Comparison of ENCODE assay signal across 26 mouse cellular contexts in the genomic region with DNA sequence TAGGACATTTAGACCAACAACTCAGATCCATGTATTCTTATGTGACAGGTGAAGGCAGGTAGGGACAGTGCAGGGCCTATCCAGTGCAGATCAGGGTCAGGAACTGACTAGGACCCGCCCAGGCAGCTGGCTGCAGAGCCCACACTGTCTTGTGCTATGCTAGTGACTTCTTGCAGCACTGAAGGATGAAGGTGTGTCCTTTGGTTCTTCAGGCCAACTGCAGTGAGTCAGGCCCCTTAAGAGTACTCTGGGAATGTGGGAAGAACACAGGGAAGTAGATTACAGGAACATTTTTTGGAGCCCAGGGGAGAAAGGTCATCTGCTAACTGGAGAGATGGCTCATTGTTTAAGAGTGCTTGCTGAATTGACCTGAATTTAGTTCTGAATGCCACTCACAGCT. TPM values are rescaled to one million over a fixed set of nuclear protein-coding genes. Genes with fewer than 3 reads are reported as not detected.
DNase-seq lines count a peak whose midpoint lies in the region; ATAC-seq and TF ChIP-seq lines count a peak whose summit lies in the region.
"Had no signal": no experiment of that assay in that cellular context is flagged by ENCODE, and none has a peak within 500 bp of the region (broad histone marks: within the 10 kb centered on the region; RNA-seq: fewer than 3 reads in every experiment).

No protein-coding gene starts in this region.

- H3K4me3 ChIP-seq in liver, embryonic 13.5 days (replicated peaks) = no peak overlapping the region
- H3K4me3 ChIP-seq in liver, postnatal 0 days (ENCODE audit: low read depth, low read length) = no peak overlapping the region
- H3K4me3 ChIP-seq in intestine, embryonic 15.5 days (replicated peaks) = no peak overlapping the region
- no peak overlapping the region for H3K4me3 ChIP-seq in myocyte
- H3K4me3 ChIP-seq: erythroblast, embryonic 14.5 days; heart, embryonic 13.5 days; limb, embryonic 10.5 days; limb, embryonic 15.5 days; midbrain, embryonic 15.5 days had no signal

- H3K27me3 ChIP-seq in liver, embryonic 13.5 days = no peaks in the 10 kb centered on the region
- H3K27me3 ChIP-seq in liver, postnatal 0 days (ENCODE audit: insufficient read depth, low read length) = no peaks in the 10 kb centered on the region
- no peaks in the 10 kb centered on the region for H3K27me3 ChIP-seq in intestine, embryonic 15.5 days (replicated peaks)
- no peaks in the 10 kb centered on the region for H3K27me3 ChIP-seq in myocyte (ENCODE audit: control insufficient read depth, insufficient read depth, insufficient read length)
- H3K27me3 ChIP-seq: CH12.LX; heart, embryonic 13.5 days; limb, embryonic 15.5 days; midbrain, embryonic 15.5 days had no signal

- TF ChIP-seq EP300 in liver, postnatal 0 days (IDR thresholded peaks at IDR 0.05; ENCODE audit: low read depth) = no peak

- TF ChIP-seq CTCF in liver, postnatal 0 days (IDR thresholded peaks at IDR 0.05; ENCODE audit: low read depth) = no peak

- no peak overlapping the region for H3K27ac ChIP-seq in liver, embryonic 13.5 days
- H3K27ac ChIP-seq in liver, postnatal 0 days (ENCODE audit: low read depth) = no peak overlapping the region
- H3K27ac ChIP-seq in intestine, embryonic 15.5 days = no peak overlapping the region
- H3K27ac ChIP-seq: heart, embryonic 13.5 days; hindbrain, embryonic 14.5 days; limb, embryonic 10.5 days; limb, embryonic 15.5 days; liver, embryonic 14.5 days; macrophage; midbrain, embryonic 15.5 days had no signal

- no peaks in the 10 kb centered on the region for H3K4me1 ChIP-seq in liver, embryonic 13.5 days (replicated peaks)
- H3K4me1 ChIP-seq in liver, postnatal 0 days (ENCODE audit: insufficient read depth) = no peaks in the 10 kb centered on the region
- H3K4me1 ChIP-seq in intestine, embryonic 15.5 days (replicated peaks) = no peaks in the 10 kb centered on the region
- H3K4me1 ChIP-seq: limb, embryonic 10.5 days; limb, embryonic 15.5 days; midbrain, embryonic 15.5 days had no signal

- H3K36me3 ChIP-seq in liver, embryonic 13.5 days = peaks cover 28% of the 10 kb centered on the region
- peaks cover 27% of the 10 kb centered on the region for H3K36me3 ChIP-seq in liver, postnatal 0 days (replicated peaks; ENCODE audit: insufficient read depth, low read length)
- H3K36me3 ChIP-seq in intestine, embryonic 15.5 days = peaks cover 3% of the 10 kb centered on the region; the same call in 1 of the 2 replicates
- peaks cover 63% of the 10 kb centered on the region for H3K36me3 ChIP-seq in myocyte (ENCODE audit: control insufficient read depth, insufficient read depth)
- H3K36me3 ChIP-seq: midbrain, embryonic 15.5 days had no signal

- no peak overlapping the region for H3ac ChIP-seq in myocyte (ENCODE audit: control insufficient read depth, insufficient read length)

- no peaks in the 10 kb centered on the region for H3K9me3 ChIP-seq in liver, embryonic 13.5 days (replicated peaks)
- H3K9me3 ChIP-seq in liver, postnatal 0 days (ENCODE audit: low read length) = no peaks in the 10 kb centered on the region
- no peaks in the 10 kb centered on the region for H3K9me3 ChIP-seq in intestine, embryonic 15.5 days
- H3K9me3 ChIP-seq: heart, embryonic 13.5 days; limb, embryonic 10.5 days; limb, embryonic 15.5 days; midbrain, embryonic 15.5 days had no signal

- no peaks in the 10 kb centered on the region for H3K79me2 ChIP-seq in myocyte (ENCODE audit: control insufficient read depth, insufficient read depth)

- H3K9ac ChIP-seq in liver, embryonic 13.5 days = no peak overlapping the region
- H3K9ac ChIP-seq in liver, postnatal 0 days (replicated peaks) = no peak overlapping the region
- no peak overlapping the region for H3K9ac ChIP-seq in intestine, embryonic 15.5 days
- H3K9ac ChIP-seq: heart, embryonic 13.5 days; hindbrain, embryonic 14.5 days; limb, embryonic 15.5 days; liver, embryonic 14.5 days; midbrain, embryonic 15.5 days had no signal

- no peak overlapping the region for H3K4me2 ChIP-seq in liver, embryonic 13.5 days
- no peak overlapping the region for H3K4me2 ChIP-seq in liver, postnatal 0 days (ENCODE audit: low read depth, low read length)
- no peak overlapping the region for H3K4me2 ChIP-seq in intestine, embryonic 15.5 days (replicated peaks)
- no peak overlapping the region for H3K4me2 ChIP-seq in myocyte (ENCODE audit: low read depth)
- H3K4me2 ChIP-seq: heart, embryonic 13.5 days; hindbrain, embryonic 14.5 days; limb, embryonic 15.5 days; midbrain, embryonic 15.5 days had no signal

- no peak for TF ChIP-seq POLR2A in myocyte (IDR thresholded peaks at IDR 0.05; ENCODE audit: insufficient read length, low read depth)

- ATAC-seq in liver, embryonic 13.5 days (ENCODE audit: low read depth) = 0 out of 2 replicates have a peak, but pooled peaks have one; percentile 31
- no peak for ATAC-seq in liver, postnatal 0 days
- ATAC-seq in intestine, embryonic 15.5 days = peak; percentile 71
- ATAC-seq: forebrain, embryonic 16.5 days; midbrain, embryonic 15.5 days had no signal

- WGBS in liver, embryonic 13.5 days (ENCODE audit: insufficient replicate concordance) = 54% methylated on average over 1 of the region's 1 CpGs
- 71% methylated on average over 1 of the region's 1 CpGs for WGBS in liver, postnatal 0 days (ENCODE audit: insufficient replicate concordance)
- 88% methylated on average over 1 of the region's 1 CpGs for WGBS in intestine, embryonic 15.5 days

- DNase-seq in liver, embryonic 13.5 days = no peak
- DNase-seq in liver, postnatal 0 days = no peak
- peak; percentile 55 for DNase-seq in R1 (ENCODE audit: low read depth, low spot score)
- no peak for DNase-seq in adrenal gland, postnatal 14 days
- DNase-seq in kidney, adult 11 months = no peak
- DNase-seq: adrenal gland, postnatal 36 days; cerebellum, postnatal 14 days; heart, postnatal 10 days; kidney, adult 9 months; kidney, postnatal 10 days; right cerebral cortex, postnatal 25 days; spleen, adult 18-20 months; thymus, postnatal 25 days had no signal

TF ChIP-seq in myocyte, 11 proteins besides CTCF, POLR2A, EP300 and RAD21:
- TF ChIP-seq CEBPB (IDR thresholded peaks at IDR 0.05; ENCODE audit: insufficient read depth, poor library complexity, severe bottlenecking) = no peak
- no peak for TF ChIP-seq USF1 (IDR thresholded peaks at IDR 0.05; ENCODE audit: low read depth)
- TF ChIP-seq SRF (IDR thresholded peaks at IDR 0.05; ENCODE audit: control insufficient read depth, insufficient read length, low read depth) = no peak
- no peak for TF ChIP-seq POLR2AphosphoS2 (IDR thresholded peaks at IDR 0.05; ENCODE audit: insufficient read length, low read depth)
- TF ChIP-seq MYOD1 (IDR thresholded peaks at IDR 0.05; ENCODE audit: control insufficient read depth in 1 of 3, insufficient read length in 2 of 3, low read depth in 2 of 3) = peak in 1 of 3 experiments; percentile 54
- TF ChIP-seq MAX (IDR thresholded peaks at IDR 0.05; ENCODE audit: low read depth) = no peak
- peak in 2 of 3 experiments; percentile 20 to 76 for TF ChIP-seq MYOG (IDR thresholded peaks at IDR 0.05; ENCODE audit: control insufficient read depth in 1 of 3, insufficient read depth in 1 of 3, insufficient read length in 2 of 3, low read depth in 2 of 3)

RNA-seq across cellular contexts. Expression of a gene that starts 31.8 kb away (rescaled TPM):
- polyA plus RNA-seq in liver, embryonic 13.5 days (2015; fragmentation: Nextera tagmentation; extraction: Ambion mirVana) = 0.35 and 0.66 TPM in 2 replicates
- polyA plus RNA-seq in liver, postnatal 0 days (2015; fragmentation: Nextera tagmentation; extraction: Ambion mirVana) = 0.22 and 0.40 TPM in 2 replicates
- polyA plus RNA-seq in intestine, embryonic 15.5 days (2015; fragmentation: Nextera tagmentation; extraction: Ambion mirVana) = 0.86 and 1.1 TPM in 2 replicates
- polyA plus RNA-seq in myocyte (2012; fragmentation: generic; extraction: Trizol) = 1.7 TPM
- total RNA-seq in adrenal gland, postnatal 14 days (2021) = 2.3 and 3.5 TPM in 2 replicates
- total RNA-seq: neutrophil, adult 5-6 weeks had no signal
- polyA plus RNA-seq: macrophage had no signal
